Comparison of ENCODE assay signal across 9 mouse cellular contexts in the genomic region with DNA sequence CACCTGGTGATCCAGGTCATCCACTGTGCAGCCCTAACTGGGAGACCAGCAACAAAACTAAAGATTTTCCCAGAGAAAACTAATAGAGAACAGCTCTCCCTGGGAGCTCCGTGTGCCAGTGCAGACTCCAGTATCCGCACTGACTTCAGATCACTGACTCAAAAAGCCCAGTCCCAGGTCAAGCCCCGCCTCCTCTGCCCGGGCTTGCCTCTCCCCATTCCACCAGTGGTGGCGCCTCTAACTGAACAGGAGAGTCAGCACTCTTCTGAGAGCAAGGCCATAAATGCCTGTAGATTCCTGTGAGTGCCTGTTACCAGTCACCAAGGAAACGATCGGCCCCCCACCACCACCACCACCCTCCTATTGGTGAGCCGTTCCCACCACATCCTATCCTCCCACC. TPM values are rescaled to one million over a fixed set of nuclear protein-coding genes. Genes with fewer than 3 reads are reported as not detected.
DNase-seq lines count a peak whose midpoint lies in the region; ATAC-seq lines count a peak whose summit lies in the region.
"Had no signal": no experiment of that assay in that cellular context is flagged by ENCODE, and none has a peak within 500 bp of the region (broad histone marks: within the 10 kb centered on the region; RNA-seq: fewer than 3 reads in every experiment).

No protein-coding gene starts in this region.

- no peak overlapping the region for H3K4me2 ChIP-seq in hindbrain, embryonic 11.5 days (replicated peaks; ENCODE audit: low read depth, low read length)
- no peak overlapping the region for H3K4me2 ChIP-seq in hindbrain, embryonic 13.5 days
- H3K4me2 ChIP-seq in intestine, embryonic 15.5 days (replicated peaks): no peak overlapping the region

- H3K9ac ChIP-seq in hindbrain, embryonic 11.5 days (ENCODE audit: low read depth, low read length): no peak overlapping the region
- H3K9ac ChIP-seq in hindbrain, embryonic 13.5 days: no peak overlapping the region
- H3K9ac ChIP-seq in intestine, embryonic 15.5 days: no peak overlapping the region

- no peak overlapping the region for H3K4me3 ChIP-seq in hindbrain, embryonic 11.5 days (ENCODE audit: low read depth, low read length)
- no peak overlapping the region for H3K4me3 ChIP-seq in hindbrain, embryonic 13.5 days
- H3K4me3 ChIP-seq in intestine, embryonic 15.5 days (replicated peaks): no peak overlapping the region

- no peak overlapping the region for H3K27ac ChIP-seq in hindbrain, embryonic 11.5 days (ENCODE audit: low read depth, low read length)
- no peak overlapping the region for H3K27ac ChIP-seq in hindbrain, embryonic 13.5 days
- H3K27ac ChIP-seq in intestine, embryonic 15.5 days: no peak overlapping the region

- no peaks in the 10 kb centered on the region for H3K36me3 ChIP-seq in hindbrain, embryonic 11.5 days (ENCODE audit: control insufficient read depth, insufficient read depth, low read length)
- H3K36me3 ChIP-seq in hindbrain, embryonic 13.5 days: no peaks in the 10 kb centered on the region
- H3K36me3 ChIP-seq in intestine, embryonic 15.5 days: no peaks in the 10 kb centered on the region

- no peaks in the 10 kb centered on the region for H3K9me3 ChIP-seq in hindbrain, embryonic 11.5 days (ENCODE audit: control insufficient read depth, low read length)
- peaks cover 3% of the 10 kb centered on the region; the same call in 1 of the 2 replicates for H3K9me3 ChIP-seq in hindbrain, embryonic 13.5 days
- no peaks in the 10 kb centered on the region for H3K9me3 ChIP-seq in intestine, embryonic 15.5 days

- 53% methylated on average over 8 of the region's 8 CpGs for WGBS in hindbrain, embryonic 11.5 days
- WGBS in hindbrain, embryonic 13.5 days: 42% methylated on average over 8 of the region's 8 CpGs
- WGBS in intestine, embryonic 15.5 days: 45% methylated on average over 8 of the region's 8 CpGs

- H3K27me3 ChIP-seq in hindbrain, embryonic 11.5 days (ENCODE audit: control insufficient read depth, insufficient read depth, low read length): no peaks in the 10 kb centered on the region
- no peaks in the 10 kb centered on the region for H3K27me3 ChIP-seq in hindbrain, embryonic 13.5 days
- no peaks in the 10 kb centered on the region for H3K27me3 ChIP-seq in intestine, embryonic 15.5 days (replicated peaks)

- peak; percentile 29 for DNase-seq in hindbrain, embryonic 11.5 days (ENCODE audit: low spot score)
- DNase-seq in testis, postnatal 10 days (ENCODE audit: low spot score): peak; percentile 52
- DNase-seq in testis, postnatal 14 days (ENCODE audit: low spot score): no peak
- DNase-seq in right cerebral cortex, postnatal 4 days: no peak
- DNase-seq in right cerebral cortex, postnatal 36 days (ENCODE audit: low spot score in 2 of 2): no peak
- DNase-seq in cerebellum, adult 11 months: no peak

- ATAC-seq in hindbrain, embryonic 11.5 days (ENCODE audit: low FRiP score): no peak
- ATAC-seq in hindbrain, embryonic 13.5 days (ENCODE audit: low FRiP score): no peak
- ATAC-seq in intestine, embryonic 15.5 days: 0 out of 2 replicates have a peak, but pooled peaks have one; percentile 23
- ATAC-seq: Patski had no signal

- H3K4me1 ChIP-seq in hindbrain, embryonic 11.5 days (replicated peaks; ENCODE audit: control insufficient read depth, insufficient read depth, low read length): no peaks in the 10 kb centered on the region
- peaks cover 4% of the 10 kb centered on the region; the same call in 1 of the 2 replicates for H3K4me1 ChIP-seq in hindbrain, embryonic 13.5 days (replicated peaks)
- no peaks in the 10 kb centered on the region for H3K4me1 ChIP-seq in intestine, embryonic 15.5 days (replicated peaks)

RNA-seq across cellular contexts. Expression of a gene that starts 53.4 kb away (rescaled TPM):
- polyA plus RNA-seq in hindbrain, embryonic 11.5 days (2014; fragmentation: Nextera tagmentation; extraction: Ambion mirVana): 56.7 and 62.1 TPM in 2 replicates
- 92.7 and 94.9 TPM in 2 replicates for polyA plus RNA-seq in hindbrain, embryonic 13.5 days (2015; fragmentation: Nextera tagmentation; extraction: Ambion mirVana)
- polyA plus RNA-seq in intestine, embryonic 15.5 days (2015; fragmentation: Nextera tagmentation; extraction: Ambion mirVana): 81.4 and 83.0 TPM in 2 replicates

RNA-seq across cellular contexts. Expression of a gene that starts 53.4 kb away (rescaled TPM):
- 50.7 and 59.5 TPM in 2 replicates for polyA plus RNA-seq in hindbrain, embryonic 11.5 days (2014; fragmentation: Nextera tagmentation; extraction: Ambion mirVana)
- 62.7 and 66.8 TPM in 2 replicates for polyA plus RNA-seq in hindbrain, embryonic 13.5 days (2015; fragmentation: Nextera tagmentation; extraction: Ambion mirVana)
- polyA plus RNA-seq in intestine, embryonic 15.5 days (2015; fragmentation: Nextera tagmentation; extraction: Ambion mirVana): 33.5 and 39.5 TPM in 2 replicates

Comparison
In these comparisons a context has a peak if more than half of its experiments do, and no peak if none do; other contexts are left out.
1. DNase-seq: peak in hindbrain, embryonic 11.5 days (single experiment) and testis, postnatal 10 days (single experiment); none in testis, postnatal 14 days (single experiment), right cerebral cortex, postnatal 4 days (single experiment), right cerebral cortex, postnatal 36 days (0 of 2) and cerebellum, adult 11 months (single experiment).